Mouse (Mus musculus) E14TG2a.4 (cell line): ENCODE data around the gene Gtf2h4.
A peak's percentile ranks its signal among the peaks of the same experiment; 100 is the strongest.

Source experiments
- H3K27me3 ChIP-seq: 2 replicates; pipeline ENCODE4 v1.6.1; 2014; ENCODE audit warnings: low read length, control low read depth; ENCODE audit not compliant: insufficient read depth
- H3K36me3 ChIP-seq: 2 replicates; pipeline ENCODE4 v1.6.1; 2014; ENCODE audit warnings: low read length, control low read depth; ENCODE audit not compliant: insufficient read depth
- H3K4me1 ChIP-seq: replicated peaks from 2 replicates; pipeline ENCODE4 v1.6.1; 2014; ENCODE audit warnings: low read depth, low read length, control low read depth
- H3K4me3 ChIP-seq: replicated peaks from 2 replicates; pipeline ENCODE4 v1.5.1; 2014; ENCODE audit warnings: mild to moderate bottlenecking, low read length
- H3K9me3 ChIP-seq: 2 replicates; pipeline ENCODE4 v1.6.1; 2014; ENCODE audit warnings: low read length, control low read depth
- CTCF ChIP-seq: conservative IDR thresholded peaks from 2 replicates; pipeline ENCODE4 v1.5.1; 2014; ENCODE audit warnings: low read length
- NANOG ChIP-seq: IDR thresholded peaks from 2 replicates; pipeline ENCODE4 v1.6.1; 2014; ENCODE audit warnings: borderline replicate concordance, low read length, mixed read lengths
- POU5F1 ChIP-seq: IDR thresholded peaks from 2 replicates; pipeline ENCODE4 v1.6.1; 2014; ENCODE audit warnings: low read length, borderline replicate concordance

Gtf2h4 gene

DNA sequence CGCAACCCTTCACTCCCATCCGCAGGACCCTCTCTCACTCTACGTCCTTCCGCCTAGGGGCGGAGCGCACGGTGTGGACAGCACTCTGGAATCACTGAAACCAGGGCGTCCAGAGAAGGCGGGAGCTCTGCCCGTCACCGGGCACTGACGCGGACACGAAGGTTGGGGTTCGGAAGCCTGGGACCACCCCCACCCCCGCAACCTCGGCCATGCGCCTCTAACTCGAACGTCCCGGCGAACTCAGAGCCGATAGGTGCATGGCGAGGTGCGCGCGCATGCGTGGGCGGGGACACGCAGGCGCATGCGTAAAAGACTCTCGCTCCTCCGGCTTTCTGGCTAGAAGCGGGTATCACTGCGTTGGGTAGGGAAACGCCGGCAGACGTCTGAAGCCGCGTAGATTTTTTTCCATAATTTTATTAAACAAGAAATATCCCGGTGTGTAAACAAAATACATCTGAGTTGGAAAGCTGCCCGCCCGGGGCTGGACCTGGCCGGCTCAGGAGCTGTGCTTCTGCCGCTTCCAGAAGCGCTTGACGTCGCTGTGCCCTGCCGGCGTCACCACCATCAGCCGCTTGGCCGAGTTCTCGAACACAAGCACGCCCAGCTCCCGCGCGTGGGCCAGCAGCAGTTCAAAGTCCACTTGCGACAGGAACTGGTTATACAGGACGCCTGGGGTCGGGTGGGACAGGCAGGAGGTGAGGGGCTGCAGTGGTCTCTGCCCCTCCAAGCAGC, 6.0 kb downstream of the Gtf2h4 start, which contains the start of gene Vars2:
Vars2 (minus strand) TSS at position 259 of the 732 bp plus-strand sequence.
- Histone ChIP-seq H3K36me3 (peaks cover 80% of the 10 kb centered on the region), H3K4me3 (peak within 1 kb of the TSS; percentile 89), H3K27me3 (no peaks in the 10 kb centered on the region), H3K4me1 (peaks cover 52% of the 10 kb centered on the region), H3K9me3 (no peaks in the 10 kb centered on the region)
- no peak for TF ChIP-seq POU5F1
- no peak for TF ChIP-seq CTCF
- TF ChIP-seq NANOG = no peak

DNA sequence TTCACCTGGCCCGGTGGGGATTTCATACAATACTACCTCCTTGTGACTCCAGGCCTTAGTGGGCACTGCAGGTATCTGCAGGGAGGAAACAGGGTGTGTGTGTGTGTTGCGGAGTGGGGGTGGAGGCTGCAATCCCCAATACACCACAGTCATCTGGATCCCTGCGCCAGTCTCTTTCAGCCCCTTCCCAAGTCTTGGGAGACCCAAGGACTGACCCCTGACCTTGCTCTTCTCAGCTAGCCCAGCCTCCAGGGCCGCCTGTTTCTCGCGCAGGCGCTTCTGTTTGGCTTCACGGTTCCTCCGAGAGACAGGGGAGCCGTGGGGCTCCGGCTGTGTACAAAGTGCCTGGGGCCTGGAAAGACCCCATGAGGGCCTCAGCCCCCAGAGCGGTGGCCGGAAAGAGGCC, 6.7 kb downstream of the Gtf2h4 start:
- Histone ChIP-seq H3K4me3 (peak overlapping the region; percentile 89), H3K27me3 (no peaks in the 10 kb centered on the region), H3K9me3 (no peaks in the 10 kb centered on the region), H3K36me3 (peaks cover 77% of the 10 kb centered on the region), H3K4me1 (peaks cover 49% of the 10 kb centered on the region)
- TF ChIP-seq POU5F1 (no peak), CTCF (no peak), NANOG (no peak)

DNA sequence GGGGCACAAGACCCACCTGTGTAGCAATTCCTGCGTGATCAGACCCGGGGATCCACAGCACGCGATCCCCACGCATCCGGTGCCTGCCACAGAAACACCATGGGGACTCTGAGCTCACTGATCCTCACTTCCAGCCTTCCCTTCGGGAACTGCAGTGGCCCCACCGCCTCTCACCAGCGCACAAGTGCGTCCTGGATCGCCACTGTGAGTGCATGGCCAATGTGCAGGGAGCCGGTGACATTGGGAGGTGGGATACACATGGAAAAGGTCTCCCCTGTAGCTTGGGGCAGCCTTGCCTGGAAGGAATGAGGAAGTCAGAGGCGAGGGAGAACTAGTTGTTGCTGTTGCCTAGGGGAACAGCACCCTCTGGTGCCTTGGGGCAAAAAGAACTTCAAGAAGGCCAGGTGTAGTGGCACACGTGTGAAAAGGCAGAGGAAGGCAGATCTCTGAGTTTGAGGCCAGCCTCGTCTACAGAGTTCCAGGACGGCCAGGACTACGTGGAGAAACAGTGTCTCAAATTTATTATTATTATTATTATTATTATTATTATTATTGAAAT, 7.5 kb downstream of the Gtf2h4 start:
- Histone ChIP-seq H3K27me3 (no peaks in the 10 kb centered on the region), H3K9me3 (no peaks in the 10 kb centered on the region), H3K4me3 (peak overlapping the region; percentile 46; the same call in 1 of the 2 replicates), H3K36me3 (peaks cover 77% of the 10 kb centered on the region), H3K4me1 (peaks cover 46% of the 10 kb centered on the region)
- TF ChIP-seq POU5F1 = no peak
- peak; percentile 13; the same call in 1 of the 2 replicates for TF ChIP-seq CTCF
- no peak for TF ChIP-seq NANOG

DNA sequence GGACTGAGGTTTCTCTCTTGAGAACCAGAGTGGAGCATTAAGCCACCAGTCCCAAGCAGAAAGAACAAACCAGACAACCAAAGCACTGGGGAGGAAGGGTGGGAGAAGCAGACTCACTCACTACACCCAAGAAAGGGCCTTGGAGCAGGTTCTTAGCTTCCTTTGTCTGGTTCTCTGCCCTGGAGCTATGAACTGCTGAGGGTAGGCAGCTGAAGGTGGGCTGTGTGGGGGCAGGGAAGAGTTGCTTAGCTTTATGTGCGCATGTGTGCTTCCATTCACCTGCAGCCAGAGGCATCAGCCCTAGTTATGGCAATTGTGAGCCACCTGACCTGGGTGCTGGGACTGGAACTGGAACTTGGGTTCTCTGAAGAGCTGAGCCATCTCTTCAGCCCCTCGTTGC, 20.5 kb downstream of the Gtf2h4 start:
- Histone ChIP-seq H3K27me3 (peaks cover 14% of the 10 kb centered on the region; the same call in 1 of the 2 replicates), H3K4me3 (no peak overlapping the region), H3K36me3 (peaks cover 39% of the 10 kb centered on the region), H3K9me3 (no peaks in the 10 kb centered on the region), H3K4me1 (peaks cover 46% of the 10 kb centered on the region)
- TF ChIP-seq POU5F1 = no peak
- TF ChIP-seq CTCF = no peak
- TF ChIP-seq NANOG = no peak

DNA sequence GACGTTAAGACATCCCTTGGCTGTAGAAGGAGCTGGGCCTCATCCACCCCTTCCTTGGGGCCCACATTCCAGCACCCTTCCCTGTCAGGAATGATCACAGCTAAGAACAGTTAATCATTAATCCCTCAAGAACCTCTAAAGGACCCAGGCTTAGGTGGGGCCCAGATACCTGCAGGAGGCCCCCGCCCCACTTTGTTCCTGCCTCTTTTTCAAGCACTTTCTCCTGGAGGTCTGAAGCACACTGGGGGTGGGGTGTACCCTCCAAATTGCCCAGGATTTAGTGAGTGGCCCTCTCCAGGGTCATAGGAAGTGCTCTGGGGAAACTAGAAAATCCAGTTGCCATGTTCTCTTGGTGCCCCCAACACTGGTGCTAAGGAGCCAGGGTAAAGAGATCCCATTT, 24.1 kb downstream of the Gtf2h4 start:
- H3K4me3 ChIP-seq = no peak overlapping the region
- TF ChIP-seq CTCF (no peak), NANOG (no peak), POU5F1 (no peak)
- H3K36me3 ChIP-seq = peaks cover 2% of the 10 kb centered on the region; the same call in 1 of the 2 replicates
- peaks cover 37% of the 10 kb centered on the region for H3K4me1 ChIP-seq
- no peaks in the 10 kb centered on the region; the same call in 1 of the 2 replicates for H3K9me3 ChIP-seq
- peaks cover 31% of the 10 kb centered on the region for H3K27me3 ChIP-seq

DNA sequence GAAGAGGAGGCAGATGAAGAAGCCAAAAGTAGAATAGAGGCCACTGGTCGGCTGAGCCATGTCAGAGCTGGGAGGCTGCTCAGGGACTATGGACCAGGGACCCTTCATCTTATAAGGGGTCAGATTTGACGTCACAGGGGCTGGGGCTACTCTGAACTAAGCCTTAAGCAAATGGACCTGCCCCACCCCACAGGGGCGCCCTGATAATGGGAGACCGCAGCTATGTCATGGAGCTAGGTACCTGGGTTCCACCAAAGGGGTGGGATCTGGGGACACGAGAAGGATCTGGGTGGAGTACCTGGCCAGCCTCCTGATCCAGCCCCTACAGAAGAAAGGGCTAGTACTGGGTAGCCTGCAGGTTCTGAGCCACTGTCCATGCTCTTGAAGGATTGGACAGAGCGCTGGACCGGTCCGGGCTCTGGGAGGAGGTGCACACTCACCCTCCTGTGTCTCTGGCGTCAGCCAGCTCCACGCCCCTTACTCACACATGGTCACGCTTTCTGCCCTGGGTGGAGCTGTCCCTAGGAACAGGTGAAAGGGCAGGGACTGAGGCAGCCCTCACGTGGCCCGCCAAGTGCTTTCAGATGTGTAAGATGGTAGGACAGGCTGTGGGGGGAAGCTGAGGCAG, 29.8 kb downstream of the Gtf2h4 start, which contains the start of gene Mucl3:
Mucl3 (minus strand) TSS at position 87 of the 628 bp plus-strand sequence.
- peaks cover 13% of the 10 kb centered on the region for H3K4me1 ChIP-seq
- H3K36me3 ChIP-seq = no peaks in the 10 kb centered on the region
- H3K27me3 ChIP-seq = peaks cover 43% of the 10 kb centered on the region
- no peak within 1 kb of the TSS for H3K4me3 ChIP-seq
- TF ChIP-seq POU5F1 (no peak), CTCF (no peak), NANOG (no peak)
- no peaks in the 10 kb centered on the region; the same call in 1 of the 2 replicates for H3K9me3 ChIP-seq

DNA sequence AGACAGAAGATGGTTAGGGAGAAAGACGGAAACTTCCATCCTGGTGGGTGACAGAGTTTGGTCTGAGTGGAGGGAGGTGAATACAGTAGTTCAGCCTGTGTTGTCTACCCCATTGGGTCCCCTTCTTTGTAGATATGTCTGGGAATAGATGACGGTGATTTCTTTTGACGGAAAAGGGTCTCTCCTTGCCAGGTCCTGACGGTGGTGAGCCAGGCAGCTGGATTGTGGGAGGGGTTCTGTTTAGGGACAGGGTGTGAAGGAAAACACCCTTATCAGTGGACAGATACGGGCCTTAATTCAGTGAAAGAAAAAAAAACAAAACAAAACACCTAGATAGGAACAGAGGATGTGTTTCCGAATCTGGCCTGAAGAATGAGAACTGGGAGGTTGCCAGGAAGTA, 34.2 kb downstream of the Gtf2h4 start:
- TF ChIP-seq NANOG (no peak), CTCF (no peak), POU5F1 (no peak)
- Histone ChIP-seq H3K36me3 (no peaks in the 10 kb centered on the region), H3K4me1 (peaks cover 35% of the 10 kb centered on the region), H3K9me3 (no peaks in the 10 kb centered on the region), H3K27me3 (peaks cover 27% of the 10 kb centered on the region), H3K4me3 (no peak overlapping the region)

DNA sequence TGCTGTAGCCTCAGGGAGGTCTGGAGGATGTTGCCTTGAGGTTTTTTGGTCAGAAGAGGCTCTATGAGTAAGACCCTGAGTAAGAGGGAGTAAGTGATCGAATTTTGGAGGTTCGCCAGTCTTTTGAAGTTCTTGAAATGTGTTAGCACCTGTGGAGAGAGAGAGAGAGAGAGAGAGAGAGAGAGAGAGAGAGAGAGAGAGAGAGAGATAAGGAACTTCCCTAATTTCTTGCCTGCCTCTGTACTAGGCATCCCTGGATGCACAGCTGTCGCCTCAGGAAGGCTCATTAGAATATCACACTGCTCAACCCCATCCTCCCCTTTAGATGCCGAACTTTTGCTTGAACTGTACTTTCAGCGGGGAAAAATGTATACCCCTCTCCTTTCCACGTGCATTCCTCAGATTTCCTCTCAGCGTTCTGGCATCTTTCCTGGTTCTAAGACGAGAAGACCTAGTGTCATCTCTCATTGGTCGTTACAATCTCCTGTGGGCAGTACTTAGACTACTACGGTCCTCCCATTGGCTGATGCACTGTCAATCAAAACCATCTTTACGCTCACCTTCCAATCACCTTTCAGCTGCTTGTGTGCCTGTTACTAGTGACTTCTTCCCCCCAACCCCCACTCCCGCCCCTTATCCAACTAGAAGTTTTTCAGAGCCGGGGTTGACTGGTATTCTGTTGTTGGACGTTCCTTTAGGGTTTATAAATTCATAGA, 34.9 kb downstream of the Gtf2h4 start:
- no peak for TF ChIP-seq POU5F1
- no peak for TF ChIP-seq CTCF
- TF ChIP-seq NANOG = no peak
- no peaks in the 10 kb centered on the region for H3K36me3 ChIP-seq

More for the DNA sequence above, 34.9 kb downstream of the Gtf2h4 start:
- Histone ChIP-seq H3K9me3 (no peaks in the 10 kb centered on the region), H3K4me3 (no peak overlapping the region), H3K4me1 (peaks cover 40% of the 10 kb centered on the region), H3K27me3 (peaks cover 20% of the 10 kb centered on the region)
